Mouse (Mus musculus) erythroblast, embryonic 14.5 days (primary cell): ENCODE results near the gene Apbb2. TPM values are rescaled to one million over a fixed set of nuclear protein-coding genes. Genes with fewer than 3 reads are reported as not detected.

Experiments
- H3K27me3 ChIP-seq: 2 replicates; pipeline ENCODE4 v1.6.1; 2012; ENCODE audit warnings: inconsistent platforms; ENCODE audit not compliant: control insufficient read depth
- H3K36me3 ChIP-seq: 2 replicates; pipeline ENCODE4 v1.6.1; 2012; ENCODE audit warnings: mild to moderate bottlenecking, inconsistent platforms; ENCODE audit not compliant: control insufficient read depth
- H3K4me1 ChIP-seq: 2 replicates; pipeline ENCODE4 v1.6.1; 2012; ENCODE audit warnings: inconsistent platforms; ENCODE audit not compliant: control insufficient read depth
- H3K4me3 ChIP-seq: replicated peaks from 2 replicates; pipeline ENCODE3; 2012; ENCODE audit warnings: moderate library complexity, mild to moderate bottlenecking, inconsistent platforms
- H3K9me3 ChIP-seq: 2 replicates; pipeline ENCODE4 v1.6.1; 2012; ENCODE audit warnings: low read length, inconsistent platforms, mixed read lengths; ENCODE audit not compliant: control insufficient read depth
- GATA1 ChIP-seq: IDR thresholded peaks from 2 replicates; pipeline ENCODE4 v1.6.1; 2012; ENCODE audit warnings: low read length, inconsistent platforms, mixed read lengths
- TAL1 ChIP-seq: IDR thresholded peaks from 3 replicates; pipeline ENCODE4 v1.6.1; 2012; ENCODE audit warnings: low read length, inconsistent platforms, mixed read lengths
- polyA plus RNA-seq: library from polyadenylated mRNA; stranded (reverse); fragments of >175 nt; gene quantifications from 2 replicates; pipeline ENCODE4 v1.2.3, GENCODE M21; 2012

The Apbb2 gene
- polyA plus RNA-seq: 0.06 TPM in 1 of 2 replicates, not detected in the other

GRCm38 (mm10) chr5:66618597-66618996 is at the start of gene Apbb2:
Gene Apbb2, minus strand, starts transcription at chr5:66618784.
- H3K9me3 ChIP-seq: no peaks in the 10 kb centered on the region
- peaks cover 52% of the 10 kb centered on the region for H3K27me3 ChIP-seq
- TF ChIP-seq TAL1: no peak
- no peak for TF ChIP-seq GATA1
- H3K36me3 ChIP-seq: no peaks in the 10 kb centered on the region
- H3K4me1 ChIP-seq: no peaks in the 10 kb centered on the region; the same call in 1 of the 2 replicates
- H3K4me3 ChIP-seq: peak within 1 kb of the TSS; percentile 47

GRCm38 (mm10) chr5:66654220-66654619 is 35.6 kb upstream of the Apbb2 start:
- Histone ChIP-seq H3K4me1 (no peaks in the 10 kb centered on the region), H3K4me3 (no peak overlapping the region), H3K36me3 (no peaks in the 10 kb centered on the region), H3K27me3 (no peaks in the 10 kb centered on the region), H3K9me3 (no peaks in the 10 kb centered on the region)
- TF ChIP-seq GATA1: no peak
- no peak for TF ChIP-seq TAL1

GRCm38 (mm10) chr5:66647504-66647903 is 28.9 kb upstream of the Apbb2 start:
- Histone ChIP-seq H3K9me3 (no peaks in the 10 kb centered on the region), H3K27me3 (no peaks in the 10 kb centered on the region), H3K4me3 (no peak overlapping the region), H3K4me1 (no peaks in the 10 kb centered on the region), H3K36me3 (no peaks in the 10 kb centered on the region)
- no peak for TF ChIP-seq GATA1

GRCm38 (mm10) chr5:66643260-66643659 is 24.7 kb upstream of the Apbb2 start:
- TF ChIP-seq TAL1 (no peak), GATA1 (no peak)
- Histone ChIP-seq H3K9me3 (peaks cover 3% of the 10 kb centered on the region; the same call in 1 of the 2 replicates), H3K36me3 (no peaks in the 10 kb centered on the region), H3K27me3 (no peaks in the 10 kb centered on the region), H3K4me3 (no peak overlapping the region), H3K4me1 (no peaks in the 10 kb centered on the region)

GRCm38 (mm10) chr5:66642156-66642555 is 23.6 kb upstream of the Apbb2 start:
- Histone ChIP-seq H3K36me3 (no peaks in the 10 kb centered on the region), H3K4me1 (no peaks in the 10 kb centered on the region), H3K27me3 (no peaks in the 10 kb centered on the region), H3K9me3 (peaks cover 3% of the 10 kb centered on the region; the same call in 1 of the 2 replicates), H3K4me3 (no peak overlapping the region)
- TF ChIP-seq TAL1: no peak
- TF ChIP-seq GATA1: no peak

GRCm38 (mm10) chr5:66635459-66636079 is 17.0 kb upstream of the Apbb2 start:
- Histone ChIP-seq H3K4me1 (no peaks in the 10 kb centered on the region), H3K4me3 (no peak overlapping the region), H3K27me3 (no peaks in the 10 kb centered on the region), H3K36me3 (no peaks in the 10 kb centered on the region), H3K9me3 (no peaks in the 10 kb centered on the region)
- TF ChIP-seq TAL1: no peak
- no peak for TF ChIP-seq GATA1

- Histone ChIP-seq H3K27me3 (no peaks in the 10 kb centered on the region), H3K4me1 (no peaks in the 10 kb centered on the region), H3K4me3 (no peak overlapping the region), H3K9me3 (peaks cover 3% of the 10 kb centered on the region), H3K36me3 (no peaks in the 10 kb centered on the region)
- TF ChIP-seq TAL1 (no peak), GATA1 (no peak)
Observed at GRCm38 (mm10) chr5:66627805-66628204, 9.2 kb upstream of the Apbb2 start.

- Histone ChIP-seq H3K9me3 (peaks cover 3% of the 10 kb centered on the region), H3K4me1 (no peaks in the 10 kb centered on the region; the same call in 1 of the 2 replicates), H3K27me3 (peaks cover 52% of the 10 kb centered on the region), H3K36me3 (no peaks in the 10 kb centered on the region), H3K4me3 (peak overlapping the region; percentile 40)
- no peak for TF ChIP-seq TAL1
- TF ChIP-seq GATA1: no peak
Observed at GRCm38 (mm10) chr5:66620191-66620625, 1.6 kb upstream of the Apbb2 start.

- Histone ChIP-seq H3K4me1 (no peaks in the 10 kb centered on the region; the same call in 1 of the 2 replicates), H3K27me3 (peaks cover 52% of the 10 kb centered on the region), H3K9me3 (peaks cover 3% of the 10 kb centered on the region), H3K4me3 (peak overlapping the region; percentile 40), H3K36me3 (no peaks in the 10 kb centered on the region)
- TF ChIP-seq GATA1 (no peak), TAL1 (no peak)
Observed at GRCm38 (mm10) chr5:66619675-66620074, 1.1 kb upstream of the Apbb2 start.
